In genomic region chr3:105695476-105696386, GRCm38 (mm10) we compare ENCODE assay signal across 7 mouse cellular contexts. TPM values are rescaled to one million over a fixed set of nuclear protein-coding genes. Genes with fewer than 3 reads are reported as not detected.
DNase-seq lines count a peak whose midpoint lies in the region; ATAC-seq and TF ChIP-seq lines count a peak whose summit lies in the region.

No protein-coding gene starts in this region.

- peak; percentile 42 for DNase-seq in right cerebral cortex, adult 18-20 months
- DNase-seq in right cerebral cortex, postnatal 4 days: no peak
- DNase-seq in hindbrain, embryonic 14.5 days (ENCODE audit: low spot score): no peak
- no peak for DNase-seq in spleen, adult 12 weeks (ENCODE audit: low spot score)
- DNase-seq in layer of hippocampus, adult 11-12 months (ENCODE audit: low spot score): no peak

- ATAC-seq in embryonic facial prominence, embryonic 15.5 days (ENCODE audit: insufficient number of reproducible peaks, low FRiP score, low TSS enrichment, low read depth): no peak; the same call in 1 of the 2 replicates
- peak; percentile 47 for ATAC-seq in hindbrain, embryonic 14.5 days (ENCODE audit: low FRiP score)

- H3K4me2 ChIP-seq in embryonic facial prominence, embryonic 15.5 days (replicated peaks): peak overlapping the region; percentile 34
- H3K4me2 ChIP-seq in hindbrain, embryonic 14.5 days (replicated peaks): peak overlapping the region; percentile 19

- TF ChIP-seq CTCF in olfactory bulb, adult 2 months (IDR thresholded peaks at IDR 0.05; ENCODE audit: insufficient read depth, low read depth, low read length): no peak

- no peaks in the 10 kb centered on the region for H3K27me3 ChIP-seq in embryonic facial prominence, embryonic 15.5 days
- no peaks in the 10 kb centered on the region for H3K27me3 ChIP-seq in hindbrain, embryonic 14.5 days (ENCODE audit: control insufficient read depth, insufficient read depth, low read length)

- H3K9me3 ChIP-seq in embryonic facial prominence, embryonic 15.5 days (replicated peaks): no peaks in the 10 kb centered on the region
- H3K9me3 ChIP-seq in hindbrain, embryonic 14.5 days (ENCODE audit: control insufficient read depth, low read length): no peaks in the 10 kb centered on the region

- WGBS in embryonic facial prominence, embryonic 15.5 days: 21% methylated on average over 20 of the region's 20 CpGs
- 26% methylated on average over 20 of the region's 20 CpGs for WGBS in hindbrain, embryonic 14.5 days
- WGBS in olfactory bulb, adult 2 months: 37% methylated on average over 20 of the region's 20 CpGs

- no peak overlapping the region for H3K27ac ChIP-seq in embryonic facial prominence, embryonic 15.5 days (replicated peaks)
- peak overlapping the region; percentile 44; the same call in 1 of the 2 replicates for H3K27ac ChIP-seq in hindbrain, embryonic 14.5 days
- peak overlapping the region; percentile 33 for H3K27ac ChIP-seq in olfactory bulb, adult 2 months (ENCODE audit: insufficient read depth, low read depth, low read length)

- H3K4me3 ChIP-seq in embryonic facial prominence, embryonic 15.5 days (replicated peaks): peak overlapping the region; percentile 10; the same call in 1 of the 2 replicates
- H3K4me3 ChIP-seq in hindbrain, embryonic 14.5 days (replicated peaks; ENCODE audit: low read length): no peak overlapping the region
- no peak overlapping the region for H3K4me3 ChIP-seq in olfactory bulb, adult 2 months (ENCODE audit: insufficient read depth, low read depth, low read length)

- no peak for TF ChIP-seq POLR2A in olfactory bulb, adult 2 months (IDR thresholded peaks at IDR 0.05; ENCODE audit: insufficient read depth, low read depth, low read length)

- no peak overlapping the region for H3K9ac ChIP-seq in embryonic facial prominence, embryonic 15.5 days
- no peak overlapping the region for H3K9ac ChIP-seq in hindbrain, embryonic 14.5 days

- H3K36me3 ChIP-seq in embryonic facial prominence, embryonic 15.5 days: no peaks in the 10 kb centered on the region
- H3K36me3 ChIP-seq in hindbrain, embryonic 14.5 days (replicated peaks; ENCODE audit: control insufficient read depth, insufficient read depth): no peaks in the 10 kb centered on the region

- H3K4me1 ChIP-seq in embryonic facial prominence, embryonic 15.5 days: peaks cover 11% of the 10 kb centered on the region; the same call in 1 of the 2 replicates
- peaks cover 23% of the 10 kb centered on the region for H3K4me1 ChIP-seq in hindbrain, embryonic 14.5 days (replicated peaks; ENCODE audit: control insufficient read depth, insufficient read depth, low read length)
- H3K4me1 ChIP-seq in olfactory bulb, adult 2 months (ENCODE audit: control insufficient read depth, insufficient read depth, low read length): peaks cover 22% of the 10 kb centered on the region

RNA-seq across cellular contexts. Expression of gene Ddx20, which starts 8.4 kb away (rescaled TPM):
- polyA plus RNA-seq in embryonic facial prominence, embryonic 15.5 days (2015; fragmentation: Nextera tagmentation; extraction: Ambion mirVana): 30.6 and 32.6 TPM in 2 replicates
- 21.6 and 23.1 TPM in 2 replicates for polyA plus RNA-seq in hindbrain, embryonic 14.5 days (2014; fragmentation: Nextera tagmentation; extraction: Ambion mirVana)
- polyA plus RNA-seq in olfactory bulb, adult 2 months (2012; ENCODE audit: insufficient read depth, insufficient read length, low replicate concordance, missing spikeins): not detected in 2 replicates

RNA-seq across cellular contexts. Expression of gene Inka2, which starts 8.7 kb away (rescaled TPM):
- 5.2 and 6.7 TPM in 2 replicates for polyA plus RNA-seq in embryonic facial prominence, embryonic 15.5 days (2015; fragmentation: Nextera tagmentation; extraction: Ambion mirVana)
- 4.6 and 5.5 TPM in 2 replicates for polyA plus RNA-seq in hindbrain, embryonic 14.5 days (2014; fragmentation: Nextera tagmentation; extraction: Ambion mirVana)
- not detected in 2 replicates for polyA plus RNA-seq in olfactory bulb, adult 2 months (2012; ENCODE audit: insufficient read depth, insufficient read length, low replicate concordance, missing spikeins)
